Mouse (Mus musculus) kidney, embryonic 15.5 days (tissue): ENCODE measurements around the gene Itih1. TPM values are rescaled to one million over a fixed set of nuclear protein-coding genes. Genes with fewer than 3 reads are reported as not detected.

ENCODE experiments used
- ATAC-seq: fragments of 200-750 bp; cut with Nextera tagmentation; replicated peaks from 2 replicates; pipeline ENCODE4 v1.8.0; 2017; ENCODE audit warnings: moderate TSS enrichment; ENCODE audit not compliant: low FRiP score
- H3K27ac ChIP-seq: fragments of 300-500 bp; sonication (generic); 2 replicates; pipeline ENCODE4 v1.5.1; 2015; ENCODE audit warnings: mild to moderate bottlenecking, inconsistent platforms
- H3K27me3 ChIP-seq: fragments of 300-500 bp; sonication (generic); 2 replicates; pipeline ENCODE4 v1.6.1; 2015; ENCODE audit warnings: inconsistent platforms
- H3K36me3 ChIP-seq: fragments of 300-500 bp; sonication (generic); 2 replicates; pipeline ENCODE4 v1.6.1; 2015; ENCODE audit warnings: inconsistent platforms
- H3K4me1 ChIP-seq: fragments of 300-500 bp; sonication (generic); 2 replicates; pipeline ENCODE4 v1.6.1; 2015; ENCODE audit warnings: inconsistent platforms
- H3K4me2 ChIP-seq: fragments of 300-500 bp; sonication (generic); 2 replicates; pipeline ENCODE4 v1.6.1; 2015; ENCODE audit warnings: moderate library complexity, mild to moderate bottlenecking, inconsistent platforms
- H3K4me3 ChIP-seq: fragments of 300-500 bp; sonication (generic); replicated peaks from 2 replicates; pipeline ENCODE4 v1.5.1; 2015; ENCODE audit warnings: mild to moderate bottlenecking, inconsistent platforms
- H3K9ac ChIP-seq: fragments of 300-500 bp; sonication (generic); 2 replicates; pipeline ENCODE4 v1.6.1; 2015; ENCODE audit warnings: mild to moderate bottlenecking, inconsistent platforms
- H3K9me3 ChIP-seq: fragments of 300-500 bp; sonication (generic); replicated peaks from 2 replicates; pipeline ENCODE4 v1.6.1; 2016; ENCODE audit warnings: inconsistent platforms
- WGBS: fragments of 180-500 bp; shearing (Covaris S2); methylation state at CpG from one replicate; pipeline ENCODE4 v1.1.7; 2015; ENCODE audit warnings: mixed read lengths; 5-methylcytosine and 5-hydroxymethylcytosine counted together
- polyA plus RNA-seq: library from polyadenylated mRNA; unstranded; fragments of >200 nt; fragmentation: Nextera tagmentation; extraction: Ambion mirVana; gene quantifications from 2 replicates; pipeline ENCODE4 v1.2.1, GENCODE M21; 2015

Itih1 gene
- polyA plus RNA-seq, 1 experiment from 2014 or later, result 0.55 TPM

- no peak for ATAC-seq
- no peaks in the 10 kb centered on the region for H3K4me1 ChIP-seq
- no peaks in the 10 kb centered on the region for H3K36me3 ChIP-seq
- no peaks in the 10 kb centered on the region for H3K27me3 ChIP-seq
- WGBS, result 87% methylated on average over 4 of the region's 4 CpGs
- H3K9me3 ChIP-seq, result no peaks in the 10 kb centered on the region
- no peak overlapping the region for H3K9ac ChIP-seq
- no peak overlapping the region for H3K4me2 ChIP-seq
- no peak overlapping the region for H3K4me3 ChIP-seq
- H3K27ac ChIP-seq, result no peak overlapping the region
These were observed 12.7 kb downstream of the Itih1 start for GRCm38 (mm10) chr14:30930386-30930785.

- ATAC-seq, result no peak
- WGBS, result 87% methylated on average over 3 of the region's 3 CpGs
These were observed 17.6 kb downstream of the Itih1 start for GRCm38 (mm10) chr14:30925492-30925891.

GRCm38 (mm10) chr14:30923375-30924105 lies 19.5 kb downstream of the Itih1 start, which contains the start of gene Itih3:
Gene Itih3, minus strand, starts transcription at chr14:30923760.
- no peaks in the 10 kb centered on the region; the same call in 1 of the 2 replicates for H3K27me3 ChIP-seq
- H3K9ac ChIP-seq, result no peak within 1 kb of the TSS
- 0 out of 2 replicates have a peak, but pooled peaks cover 3% of the 10 kb centered on the region for H3K4me1 ChIP-seq
- no peak within 1 kb of the TSS for H3K4me2 ChIP-seq
- no peak for ATAC-seq
- no peaks in the 10 kb centered on the region for H3K9me3 ChIP-seq
- no peak within 1 kb of the TSS for H3K4me3 ChIP-seq
- no peaks in the 10 kb centered on the region for H3K36me3 ChIP-seq
- WGBS, result 61% methylated on average over 6 of the region's 6 CpGs
- no peak within 1 kb of the TSS for H3K27ac ChIP-seq

More at GRCm38 (mm10) chr14:30925492-30925891, 17.6 kb downstream of the Itih1 start:
- no peak overlapping the region for H3K9ac ChIP-seq
- no peak overlapping the region for H3K4me3 ChIP-seq
- H3K9me3 ChIP-seq, result no peaks in the 10 kb centered on the region
- no peak overlapping the region for H3K4me2 ChIP-seq
- H3K27me3 ChIP-seq, result no peaks in the 10 kb centered on the region; the same call in 1 of the 2 replicates
- 0 out of 2 replicates have a peak, but pooled peaks cover 3% of the 10 kb centered on the region for H3K4me1 ChIP-seq
- no peak overlapping the region for H3K27ac ChIP-seq
- no peaks in the 10 kb centered on the region for H3K36me3 ChIP-seq

- Histone ChIP-seq H3K27ac (no peak overlapping the region), H3K9ac (no peak overlapping the region), H3K27me3 (no peaks in the 10 kb centered on the region; the same call in 1 of the 2 replicates), H3K9me3 (no peaks in the 10 kb centered on the region), H3K36me3 (no peaks in the 10 kb centered on the region), H3K4me1 (0 out of 2 replicates have a peak, but pooled peaks cover 3% of the 10 kb centered on the region), H3K4me2 (no peak overlapping the region), H3K4me3 (no peak overlapping the region)
- 50% methylated on average over 8 of the region's 8 CpGs for WGBS
- ATAC-seq, result no peak
These were observed 20.9 kb downstream of the Itih1 start for GRCm38 (mm10) chr14:30922053-30922670.

- H3K4me2 ChIP-seq, result no peak overlapping the region
- H3K9ac ChIP-seq, result no peak overlapping the region
- H3K36me3 ChIP-seq, result no peaks in the 10 kb centered on the region
- 84% methylated on average over 1 of the region's 1 CpGs for WGBS
- no peak overlapping the region for H3K27ac ChIP-seq
- H3K27me3 ChIP-seq, result no peaks in the 10 kb centered on the region; the same call in 1 of the 2 replicates
- ATAC-seq, result no peak
- H3K4me3 ChIP-seq, result no peak overlapping the region
- H3K4me1 ChIP-seq, result no peaks in the 10 kb centered on the region
- H3K9me3 ChIP-seq, result no peaks in the 10 kb centered on the region
These were observed 26.6 kb downstream of the Itih1 start for GRCm38 (mm10) chr14:30916516-30916915.

- Histone ChIP-seq H3K4me2 (no peak overlapping the region), H3K36me3 (no peaks in the 10 kb centered on the region), H3K4me3 (no peak overlapping the region), H3K27ac (no peak overlapping the region), H3K9ac (no peak overlapping the region), H3K9me3 (no peaks in the 10 kb centered on the region), H3K27me3 (no peaks in the 10 kb centered on the region), H3K4me1 (no peaks in the 10 kb centered on the region)
- no peak for ATAC-seq
- 77% methylated on average over 5 of the region's 5 CpGs for WGBS
These were observed 29.7 kb downstream of the Itih1 start for GRCm38 (mm10) chr14:30913404-30913803.

- no peaks in the 10 kb centered on the region for H3K4me1 ChIP-seq
- no peaks in the 10 kb centered on the region for H3K36me3 ChIP-seq
- WGBS, result 74% methylated on average over 8 of the region's 8 CpGs
- H3K4me2 ChIP-seq, result no peak overlapping the region
- ATAC-seq, result no peak
- no peak overlapping the region for H3K9ac ChIP-seq
- H3K4me3 ChIP-seq, result no peak overlapping the region
- H3K27ac ChIP-seq, result no peak overlapping the region
- H3K9me3 ChIP-seq, result no peaks in the 10 kb centered on the region
- H3K27me3 ChIP-seq, result no peaks in the 10 kb centered on the region
These were observed 30.4 kb downstream of the Itih1 start for GRCm38 (mm10) chr14:30912641-30913040.

- no peaks in the 10 kb centered on the region for H3K9me3 ChIP-seq
- no peaks in the 10 kb centered on the region for H3K27me3 ChIP-seq
- H3K4me2 ChIP-seq, result no peak overlapping the region
- no peaks in the 10 kb centered on the region for H3K4me1 ChIP-seq
- H3K36me3 ChIP-seq, result no peaks in the 10 kb centered on the region
- no peak overlapping the region for H3K27ac ChIP-seq
- H3K9ac ChIP-seq, result no peak overlapping the region
- H3K4me3 ChIP-seq, result no peak overlapping the region
- no peak for ATAC-seq
- 91% methylated on average over 8 of the region's 8 CpGs for WGBS
These were observed 31.9 kb downstream of the Itih1 start for GRCm38 (mm10) chr14:30911141-30911540.

- WGBS, result 68% methylated on average over 3 of the region's 3 CpGs
These were observed 35.2 kb downstream of the Itih1 start for GRCm38 (mm10) chr14:30907814-30908265.

GRCm38 (mm10) chr14:30906001-30906400 lies 37.1 kb downstream of the Itih1 start:
- Histone ChIP-seq H3K27ac (no peak overlapping the region), H3K9ac (no peak overlapping the region), H3K9me3 (no peaks in the 10 kb centered on the region), H3K4me3 (no peak overlapping the region), H3K36me3 (no peaks in the 10 kb centered on the region), H3K4me1 (no peaks in the 10 kb centered on the region), H3K4me2 (no peak overlapping the region), H3K27me3 (no peaks in the 10 kb centered on the region)
- WGBS, result 84% methylated on average over 6 of the region's 6 CpGs
- ATAC-seq, result no peak

More at GRCm38 (mm10) chr14:30907814-30908265, 35.2 kb downstream of the Itih1 start:
- H3K9ac ChIP-seq, result no peak overlapping the region
- no peaks in the 10 kb centered on the region for H3K4me1 ChIP-seq
- no peak overlapping the region for H3K27ac ChIP-seq
- no peak overlapping the region for H3K4me3 ChIP-seq
- ATAC-seq, result no peak
- no peaks in the 10 kb centered on the region for H3K27me3 ChIP-seq
- H3K4me2 ChIP-seq, result no peak overlapping the region
- no peaks in the 10 kb centered on the region for H3K9me3 ChIP-seq
- no peaks in the 10 kb centered on the region for H3K36me3 ChIP-seq

GRCm38 (mm10) chr14:30904307-30904706 lies 38.8 kb downstream of the Itih1 start:
- 83% methylated on average over 8 of the region's 8 CpGs for WGBS
- ATAC-seq, result no peak

GRCm38 (mm10) chr14:30903036-30903435 lies 40.1 kb downstream of the Itih1 start:
- H3K36me3 ChIP-seq, result no peaks in the 10 kb centered on the region
- H3K4me2 ChIP-seq, result no peak overlapping the region
- no peak overlapping the region for H3K4me3 ChIP-seq
- H3K9me3 ChIP-seq, result no peaks in the 10 kb centered on the region
- ATAC-seq, result no peak
- H3K9ac ChIP-seq, result no peak overlapping the region
- no peak overlapping the region for H3K27ac ChIP-seq
- no peaks in the 10 kb centered on the region for H3K27me3 ChIP-seq
- H3K4me1 ChIP-seq, result no peaks in the 10 kb centered on the region
- 58% methylated on average over 3 of the region's 3 CpGs for WGBS

More at GRCm38 (mm10) chr14:30904307-30904706, 38.8 kb downstream of the Itih1 start:
- Histone ChIP-seq H3K4me3 (no peak overlapping the region), H3K4me1 (no peaks in the 10 kb centered on the region), H3K27ac (no peak overlapping the region), H3K9ac (no peak overlapping the region), H3K27me3 (no peaks in the 10 kb centered on the region), H3K9me3 (no peaks in the 10 kb centered on the region), H3K36me3 (no peaks in the 10 kb centered on the region), H3K4me2 (no peak overlapping the region)
